Mouse (Mus musculus): ENCODE measurements around the gene Tubd1. TPM values are rescaled to one million over a fixed set of nuclear protein-coding genes. Genes with fewer than 3 reads are reported as not detected.

Tubd1 gene
- polyA plus RNA-seq, 1 experiment, result 1.2 TPM

GRCm38 (mm10) chr11:86606621-86607339 lies 62.0 kb downstream of the Tubd1 start:
- WGBS, result 45% methylated on average over 2 of the region's 2 CpGs
- Histone ChIP-seq H3K27me3 (ENCODE audit: control insufficient read depth, insufficient read depth, low read length) (no peaks in the 10 kb centered on the region), H3K27ac (ENCODE audit: insufficient read depth, low read depth, low read length) (peak overlapping the region; percentile 96), H3K4me1 (ENCODE audit: control insufficient read depth, insufficient read depth, insufficient read length, low read length) (peaks cover 16% of the 10 kb centered on the region; the same call in 1 of the 2 replicates), H3K36me3 (ENCODE audit: control insufficient read depth, insufficient read depth, low read length) (peaks cover 12% of the 10 kb centered on the region), H3K4me3 (ENCODE audit: low read depth, low read length) (no peak overlapping the region)
- no peak for TF ChIP-seq POLR2A (IDR thresholded peaks at IDR 0.05; ENCODE audit: low read depth, low read length)
- TF ChIP-seq CTCF (IDR thresholded peaks at IDR 0.05; ENCODE audit: extremely low read depth, insufficient read length, insufficient replicate concordance, low read depth, low read length), result no peak

GRCm38 (mm10) chr11:86607808-86608350 lies 63.1 kb downstream of the Tubd1 start:
- Histone ChIP-seq H3K36me3 (ENCODE audit: control insufficient read depth, insufficient read depth, low read length) (peaks cover 12% of the 10 kb centered on the region), H3K27ac (ENCODE audit: insufficient read depth, low read depth, low read length) (peak overlapping the region; percentile 89), H3K27me3 (ENCODE audit: control insufficient read depth, insufficient read depth, low read length) (no peaks in the 10 kb centered on the region), H3K4me1 (ENCODE audit: control insufficient read depth, insufficient read depth, insufficient read length, low read length) (peaks cover 16% of the 10 kb centered on the region; the same call in 1 of the 2 replicates), H3K4me3 (ENCODE audit: low read depth, low read length) (no peak overlapping the region)
- TF ChIP-seq POLR2A (IDR thresholded peaks at IDR 0.05; ENCODE audit: low read depth, low read length) (no peak), CTCF (IDR thresholded peaks at IDR 0.05; ENCODE audit: extremely low read depth, insufficient read length, insufficient replicate concordance, low read depth, low read length) (no peak)
- 63% methylated on average over 2 of the region's 2 CpGs for WGBS

DNA sequence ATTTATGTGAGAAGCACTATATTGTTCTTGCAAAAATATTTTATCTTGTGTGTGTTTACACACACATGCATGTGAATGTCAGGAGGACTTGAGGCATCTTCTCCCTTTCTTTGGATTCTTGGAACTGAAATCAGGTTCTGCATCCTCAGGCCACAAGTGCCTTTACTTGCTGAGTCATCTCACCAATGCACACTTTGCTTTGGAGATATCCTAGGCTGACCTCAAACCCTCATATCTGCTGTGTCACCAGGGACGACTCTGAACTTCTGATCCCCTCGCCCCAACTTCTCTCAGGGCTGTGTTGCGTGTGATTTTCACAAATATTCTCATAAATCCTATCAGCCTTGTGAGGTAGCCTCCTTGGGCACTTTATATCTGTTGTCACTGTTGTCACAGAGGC lies 65.4 kb downstream of the Tubd1 start:
- H3K4me3 ChIP-seq (ENCODE audit: low read depth, low read length), result no peak overlapping the region
- peak overlapping the region; percentile 60; the same call in 1 of the 2 replicates for H3K27ac ChIP-seq (ENCODE audit: insufficient read depth, low read depth, low read length)
- TF ChIP-seq POLR2A (IDR thresholded peaks at IDR 0.05; ENCODE audit: low read depth, low read length) (no peak), CTCF (IDR thresholded peaks at IDR 0.05; ENCODE audit: extremely low read depth, insufficient read length, insufficient replicate concordance, low read depth, low read length) (no peak)
- no peaks in the 10 kb centered on the region for H3K27me3 ChIP-seq (ENCODE audit: control insufficient read depth, insufficient read depth, low read length)
- H3K36me3 ChIP-seq (ENCODE audit: control insufficient read depth, insufficient read depth, low read length), result peaks cover 14% of the 10 kb centered on the region
- peaks cover 11% of the 10 kb centered on the region; the same call in 1 of the 2 replicates for H3K4me1 ChIP-seq (ENCODE audit: control insufficient read depth, insufficient read depth, insufficient read length, low read length)
- WGBS, result 58% methylated on average over 3 of the region's 3 CpGs

- TF ChIP-seq POLR2A (IDR thresholded peaks at IDR 0.05; ENCODE audit: low read depth, low read length), result no peak
- TF ChIP-seq CTCF (IDR thresholded peaks at IDR 0.05; ENCODE audit: extremely low read depth, insufficient read length, insufficient replicate concordance, low read depth, low read length), result no peak
- WGBS, result 91% methylated on average over 1 of the region's 1 CpGs
- Histone ChIP-seq H3K4me3 (ENCODE audit: low read depth, low read length) (no peak overlapping the region), H3K36me3 (ENCODE audit: control insufficient read depth, insufficient read depth, low read length) (peaks cover 13% of the 10 kb centered on the region; the same call in 1 of the 2 replicates), H3K27ac (ENCODE audit: insufficient read depth, low read depth, low read length) (no peak overlapping the region), H3K4me1 (ENCODE audit: control insufficient read depth, insufficient read depth, insufficient read length, low read length) (peaks cover 3% of the 10 kb centered on the region; the same call in 1 of the 2 replicates), H3K27me3 (ENCODE audit: control insufficient read depth, insufficient read depth, low read length) (no peaks in the 10 kb centered on the region)
Measured at GRCm38 (mm10) chr11:86611991-86612390, 67.2 kb downstream of the Tubd1 start.

DNA sequence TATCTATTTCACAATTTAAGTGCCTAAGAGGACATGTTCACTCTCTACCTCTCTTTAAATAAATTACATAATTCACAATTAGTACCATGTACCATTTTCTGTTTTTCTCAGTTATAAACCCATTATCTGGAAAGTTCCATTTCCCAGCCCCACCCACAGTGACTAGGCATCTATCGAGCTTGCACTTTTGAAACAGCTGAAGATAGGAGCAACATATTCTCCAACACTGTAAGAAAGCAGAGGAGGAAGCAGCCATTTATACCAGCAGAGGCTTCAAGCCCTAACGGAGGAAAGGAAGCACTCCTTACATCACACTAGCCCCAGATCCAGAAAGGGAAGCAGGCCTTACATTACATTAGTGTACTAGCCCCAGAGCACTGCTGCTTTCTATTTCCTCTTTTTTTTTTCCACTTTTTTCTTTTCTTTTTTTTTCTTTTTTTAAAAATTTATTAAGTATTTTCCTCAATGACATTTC lies 69.3 kb downstream of the Tubd1 start:
- Histone ChIP-seq H3K4me3 (ENCODE audit: low read depth, low read length) (no peak overlapping the region), H3K36me3 (ENCODE audit: control insufficient read depth, insufficient read depth, low read length) (peaks cover 10% of the 10 kb centered on the region; the same call in 1 of the 2 replicates), H3K27me3 (ENCODE audit: control insufficient read depth, insufficient read depth, low read length) (no peaks in the 10 kb centered on the region), H3K4me1 (ENCODE audit: control insufficient read depth, insufficient read depth, insufficient read length, low read length) (peaks cover 3% of the 10 kb centered on the region; the same call in 1 of the 2 replicates), H3K27ac (ENCODE audit: insufficient read depth, low read depth, low read length) (peak overlapping the region; percentile 89)
- WGBS, result 6% methylated on average over 2 of the region's 2 CpGs
- TF ChIP-seq CTCF (IDR thresholded peaks at IDR 0.05; ENCODE audit: extremely low read depth, insufficient read length, insufficient replicate concordance, low read depth, low read length) (no peak), POLR2A (IDR thresholded peaks at IDR 0.05; ENCODE audit: low read depth, low read length) (no peak)

DNA sequence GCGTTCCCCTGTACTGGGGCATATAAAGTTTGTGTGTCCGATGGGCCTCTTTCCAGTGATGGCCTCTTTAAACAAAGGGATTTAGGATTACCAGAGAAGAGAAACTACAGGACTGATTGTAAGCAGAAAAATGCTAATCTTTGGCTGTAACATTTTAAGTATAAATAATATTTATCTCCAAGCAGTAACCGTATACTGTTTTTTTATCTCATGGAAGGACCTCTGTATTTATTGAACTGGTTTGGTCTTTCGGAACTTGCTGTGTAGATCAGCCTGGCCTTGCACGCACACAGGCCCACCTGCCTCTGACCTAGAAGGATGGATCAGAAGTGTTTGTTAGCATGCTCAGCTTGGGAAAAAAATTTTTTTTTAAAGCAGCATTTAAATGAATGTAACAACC lies 69.8 kb downstream of the Tubd1 start:
- no peaks in the 10 kb centered on the region for H3K27me3 ChIP-seq (ENCODE audit: control insufficient read depth, insufficient read depth, low read length)
- no peak for TF ChIP-seq POLR2A (IDR thresholded peaks at IDR 0.05; ENCODE audit: low read depth, low read length)
- TF ChIP-seq CTCF (IDR thresholded peaks at IDR 0.05; ENCODE audit: extremely low read depth, insufficient read length, insufficient replicate concordance, low read depth, low read length), result no peak
- 83% methylated on average over 5 of the region's 5 CpGs for WGBS
- H3K4me3 ChIP-seq (ENCODE audit: low read depth, low read length), result no peak overlapping the region
- H3K27ac ChIP-seq (ENCODE audit: insufficient read depth, low read depth, low read length), result no peak overlapping the region
- peaks cover 10% of the 10 kb centered on the region; the same call in 1 of the 2 replicates for H3K36me3 ChIP-seq (ENCODE audit: control insufficient read depth, insufficient read depth, low read length)
- peaks cover 3% of the 10 kb centered on the region; the same call in 1 of the 2 replicates for H3K4me1 ChIP-seq (ENCODE audit: control insufficient read depth, insufficient read depth, insufficient read length, low read length)

Other genes with a start within 250 kb of the Tubd1 start
- gene Med13, start 187.4 kb upstream of the Tubd1 start, polyA plus RNA-seq (2012; rRNA removed), result 5.8 and 21.8 TPM in 2 replicates
- gene Rnft1, start 60.3 kb upstream of the Tubd1 start, polyA plus RNA-seq (2012; rRNA removed), result 1.1 TPM in 2 replicates
- gene Rps6kb1, start 186 bp upstream of the Tubd1 start, polyA plus RNA-seq (2012; rRNA removed), result 1.5 and 3.9 TPM in 2 replicates
- gene Vmp1, start 138.8 kb downstream of the Tubd1 start, polyA plus RNA-seq (2012; rRNA removed), result 22.1 and 38.8 TPM in 2 replicates
- gene Ptrh2, start 139.0 kb downstream of the Tubd1 start, polyA plus RNA-seq (2012; rRNA removed), result 0.90 and 1.5 TPM in 2 replicates
- 27.0 and 74.8 TPM in 2 replicates for gene Cltc, start 212.6 kb downstream of the Tubd1 start, polyA plus RNA-seq (2012; rRNA removed)